Mouse (Mus musculus): ENCODE measurements around the gene Rabepk.

- no peak for TF ChIP-seq CTCF (IDR thresholded peaks at IDR 0.05; ENCODE audit: borderline replicate concordance, extremely low read depth, insufficient read depth, insufficient read length)
- no peak for TF ChIP-seq POLR2A (IDR thresholded peaks at IDR 0.05; ENCODE audit: borderline replicate concordance, extremely low read depth, insufficient read depth, insufficient read length, poor library complexity, severe bottlenecking)
Measured at GRCm38 (mm10) chr2:34773673-34774072, 26.0 kb downstream of the Rabepk start.
